Mouse (Mus musculus): ENCODE data around the gene Scn8a.

Scn8a gene

DNA sequence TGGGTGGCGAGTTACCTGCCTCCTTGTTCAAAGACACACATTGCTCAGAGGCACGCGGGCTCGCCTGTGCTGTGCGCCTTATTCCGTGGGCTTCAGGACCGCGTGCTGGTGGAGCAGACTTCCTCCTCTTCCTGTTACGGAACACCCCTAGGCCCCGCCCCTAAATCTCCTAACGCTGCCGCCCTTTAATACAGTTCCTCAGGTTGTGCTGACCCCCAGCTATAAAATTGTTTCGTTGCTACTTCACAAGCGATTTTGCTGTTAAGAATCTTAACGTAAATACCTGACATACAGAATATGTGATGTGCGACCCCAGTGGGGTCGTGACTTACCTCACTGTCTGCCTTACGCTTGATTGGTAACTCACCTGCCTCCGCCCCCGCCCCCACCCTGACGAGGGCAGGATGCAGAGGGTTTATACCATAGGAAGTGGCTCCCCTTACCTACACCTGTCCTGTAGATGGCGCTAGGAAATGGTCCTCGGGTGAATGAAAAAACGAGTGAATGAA, 45.1 kb downstream of the Scn8a start:
- Histone ChIP-seq H3K27me3 (ENCODE audit: insufficient read depth, low read length) (peaks cover 2% of the 10 kb centered on the region; the same call in 1 of the 2 replicates), H3K4me1 (replicated peaks; ENCODE audit: low read depth, low read length) (peaks cover 36% of the 10 kb centered on the region), H3K9me3 (ENCODE audit: low read length) (no peaks in the 10 kb centered on the region), H3K4me3 (replicated peaks; ENCODE audit: low read length) (peak overlapping the region; percentile 71), H3K36me3 (ENCODE audit: insufficient read depth, low read length) (no peaks in the 10 kb centered on the region)
- TF ChIP-seq POU5F1 (IDR thresholded peaks at IDR 0.05; ENCODE audit: borderline replicate concordance, low read length) (no peak), CTCF (conservative IDR thresholded peaks at IDR 0.05; ENCODE audit: low read length) (peak; percentile 40; the same call in 1 of the 2 replicates), NANOG (IDR thresholded peaks at IDR 0.05; ENCODE audit: borderline replicate concordance, low read length) (no peak)

DNA sequence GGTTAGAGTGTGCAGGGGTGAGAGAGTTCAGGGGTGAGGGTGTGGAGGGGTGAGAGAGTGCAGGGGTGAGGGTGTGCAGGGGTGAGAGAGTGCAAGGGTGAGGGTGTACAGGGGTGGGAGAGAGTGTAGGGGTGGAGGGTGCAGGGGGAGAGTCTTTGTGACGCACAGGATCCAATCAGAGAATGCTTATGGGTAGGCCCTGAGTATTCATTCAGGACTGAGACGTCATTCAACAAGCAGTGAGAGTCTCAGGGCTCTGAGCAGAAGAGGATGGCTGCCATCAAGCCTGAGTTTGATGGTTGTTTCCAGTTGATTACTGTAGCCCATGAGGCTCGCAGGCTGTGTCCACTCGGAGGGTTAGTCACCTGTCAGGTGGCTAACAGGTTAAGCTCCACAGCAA, 48.4 kb downstream of the Scn8a start:
- peaks cover 27% of the 10 kb centered on the region for H3K4me1 ChIP-seq (replicated peaks; ENCODE audit: low read depth, low read length)
- no peak overlapping the region for H3K4me3 ChIP-seq (replicated peaks; ENCODE audit: low read length)
- H3K27me3 ChIP-seq (ENCODE audit: insufficient read depth, low read length), result peaks cover 2% of the 10 kb centered on the region; the same call in 1 of the 2 replicates
- no peak for TF ChIP-seq CTCF (conservative IDR thresholded peaks at IDR 0.05; ENCODE audit: low read length)
- TF ChIP-seq NANOG (IDR thresholded peaks at IDR 0.05; ENCODE audit: borderline replicate concordance, low read length), result no peak
- no peak for TF ChIP-seq POU5F1 (IDR thresholded peaks at IDR 0.05; ENCODE audit: borderline replicate concordance, low read length)
- H3K36me3 ChIP-seq (ENCODE audit: insufficient read depth, low read length), result no peaks in the 10 kb centered on the region
- H3K9me3 ChIP-seq (ENCODE audit: low read length), result no peaks in the 10 kb centered on the region

GRCm38 (mm10) chr15:100922210-100922609, 52.6 kb downstream of the Scn8a start:
- Histone ChIP-seq H3K27me3 (ENCODE audit: insufficient read depth, low read length) (no peaks in the 10 kb centered on the region), H3K4me3 (replicated peaks; ENCODE audit: low read length) (no peak overlapping the region), H3K9me3 (ENCODE audit: low read length) (no peaks in the 10 kb centered on the region), H3K36me3 (ENCODE audit: insufficient read depth, low read length) (no peaks in the 10 kb centered on the region), H3K4me1 (replicated peaks; ENCODE audit: low read depth, low read length) (peaks cover 30% of the 10 kb centered on the region)
- TF ChIP-seq CTCF (conservative IDR thresholded peaks at IDR 0.05; ENCODE audit: low read length) (no peak), NANOG (IDR thresholded peaks at IDR 0.05; ENCODE audit: borderline replicate concordance, low read length) (no peak), POU5F1 (IDR thresholded peaks at IDR 0.05; ENCODE audit: borderline replicate concordance, low read length) (no peak)

DNA sequence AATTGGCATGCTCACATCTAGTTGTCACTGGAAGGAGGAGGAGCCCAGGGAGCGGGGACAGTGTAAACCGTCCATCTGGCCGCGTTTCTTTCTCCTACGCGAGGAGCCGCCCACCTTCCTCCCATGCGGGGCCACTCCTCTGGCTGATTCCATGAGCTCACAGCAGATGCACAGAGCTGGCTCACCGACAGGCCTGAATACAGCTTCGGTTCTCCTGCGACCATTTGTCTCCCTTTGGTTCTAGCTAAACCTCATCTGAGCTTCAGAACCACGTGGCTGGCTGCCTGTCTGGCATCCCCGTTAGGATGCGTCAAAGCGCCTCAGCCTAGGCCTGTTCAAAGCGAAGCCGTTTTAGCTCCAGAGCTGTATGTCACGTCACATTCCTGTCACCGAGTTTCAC, 53.8 kb downstream of the Scn8a start:
- Histone ChIP-seq H3K27me3 (ENCODE audit: insufficient read depth, low read length) (no peaks in the 10 kb centered on the region), H3K4me3 (replicated peaks; ENCODE audit: low read length) (no peak overlapping the region), H3K9me3 (ENCODE audit: low read length) (no peaks in the 10 kb centered on the region), H3K4me1 (replicated peaks; ENCODE audit: low read depth, low read length) (peaks cover 30% of the 10 kb centered on the region), H3K36me3 (ENCODE audit: insufficient read depth, low read length) (no peaks in the 10 kb centered on the region)
- TF ChIP-seq POU5F1 (IDR thresholded peaks at IDR 0.05; ENCODE audit: borderline replicate concordance, low read length), result no peak
- no peak for TF ChIP-seq CTCF (conservative IDR thresholded peaks at IDR 0.05; ENCODE audit: low read length)
- TF ChIP-seq NANOG (IDR thresholded peaks at IDR 0.05; ENCODE audit: borderline replicate concordance, low read length), result no peak

DNA sequence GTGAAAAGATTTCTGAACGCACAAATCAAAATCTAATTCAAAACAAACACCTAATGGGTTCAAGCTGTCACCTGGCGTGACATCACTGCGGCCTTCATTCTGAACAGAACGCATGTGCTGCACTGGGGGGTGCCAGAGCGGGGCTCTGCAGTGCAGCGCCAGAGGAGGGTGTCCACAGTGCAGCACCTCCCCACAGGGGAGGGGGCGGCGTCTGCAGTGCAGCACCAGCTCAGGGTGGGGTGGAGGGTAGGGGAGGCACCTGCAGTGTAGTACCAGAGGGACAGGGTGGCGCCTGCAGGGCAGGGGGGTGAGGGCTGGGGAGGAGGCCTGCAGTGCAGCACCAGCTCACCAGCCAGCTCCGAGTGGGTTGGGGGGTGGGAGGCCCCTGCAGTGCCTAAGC, 55.3 kb downstream of the Scn8a start:
- TF ChIP-seq NANOG (IDR thresholded peaks at IDR 0.05; ENCODE audit: borderline replicate concordance, low read length), result no peak
- no peak for TF ChIP-seq POU5F1 (IDR thresholded peaks at IDR 0.05; ENCODE audit: borderline replicate concordance, low read length)
- no peak for TF ChIP-seq CTCF (conservative IDR thresholded peaks at IDR 0.05; ENCODE audit: low read length)
- Histone ChIP-seq H3K4me3 (replicated peaks; ENCODE audit: low read length) (no peak overlapping the region), H3K9me3 (ENCODE audit: low read length) (peaks cover 10% of the 10 kb centered on the region), H3K27me3 (ENCODE audit: insufficient read depth, low read length) (no peaks in the 10 kb centered on the region), H3K36me3 (ENCODE audit: insufficient read depth, low read length) (no peaks in the 10 kb centered on the region), H3K4me1 (replicated peaks; ENCODE audit: low read depth, low read length) (peaks cover 30% of the 10 kb centered on the region)

DNA sequence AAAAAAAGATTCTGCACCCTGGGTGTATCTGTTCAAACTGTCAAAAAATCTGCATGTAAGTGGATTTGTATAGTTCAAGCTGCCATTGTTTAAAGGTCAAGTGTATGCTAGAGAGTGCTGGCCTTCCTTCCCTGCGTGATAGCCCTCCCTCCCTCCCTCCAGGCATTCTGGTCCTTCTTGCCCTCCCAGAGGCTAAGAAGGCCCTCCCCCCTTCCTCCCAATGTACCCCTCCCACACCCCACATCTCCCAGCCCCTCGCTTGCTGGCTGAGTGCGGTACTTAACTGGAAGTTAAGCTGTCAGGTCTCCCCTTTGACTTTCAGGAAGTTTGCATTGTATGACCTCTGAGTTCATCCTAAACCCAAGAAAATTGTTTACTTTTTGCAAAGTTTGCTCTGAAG, 60.8 kb downstream of the Scn8a start:
- Histone ChIP-seq H3K4me3 (replicated peaks; ENCODE audit: low read length) (no peak overlapping the region), H3K4me1 (replicated peaks; ENCODE audit: low read depth, low read length) (peaks cover 5% of the 10 kb centered on the region), H3K27me3 (ENCODE audit: insufficient read depth, low read length) (no peaks in the 10 kb centered on the region), H3K36me3 (ENCODE audit: insufficient read depth, low read length) (no peaks in the 10 kb centered on the region), H3K9me3 (ENCODE audit: low read length) (peaks cover 12% of the 10 kb centered on the region)
- TF ChIP-seq CTCF (conservative IDR thresholded peaks at IDR 0.05; ENCODE audit: low read length) (no peak), POU5F1 (IDR thresholded peaks at IDR 0.05; ENCODE audit: borderline replicate concordance, low read length) (no peak), NANOG (IDR thresholded peaks at IDR 0.05; ENCODE audit: borderline replicate concordance, low read length) (no peak)

DNA sequence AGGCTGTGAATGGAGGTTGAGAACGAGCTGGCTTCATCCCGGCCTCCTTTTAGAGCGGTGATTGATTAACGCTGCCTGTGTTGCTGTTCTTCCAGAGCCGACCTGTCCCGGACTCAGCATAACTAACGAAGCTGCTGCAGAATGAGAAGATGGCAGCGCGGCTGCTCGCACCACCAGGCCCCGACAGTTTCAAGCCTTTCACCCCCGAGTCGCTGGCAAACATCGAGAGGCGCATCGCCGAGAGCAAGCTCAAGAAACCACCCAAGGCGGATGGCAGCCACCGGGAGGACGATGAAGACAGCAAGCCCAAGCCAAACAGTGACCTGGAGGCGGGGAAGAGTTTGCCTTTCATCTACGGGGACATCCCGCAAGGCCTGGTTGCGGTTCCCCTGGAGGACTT, 66.5 kb downstream of the Scn8a start:
- Histone ChIP-seq H3K9me3 (ENCODE audit: low read length) (no peaks in the 10 kb centered on the region), H3K4me1 (replicated peaks; ENCODE audit: low read depth, low read length) (0 out of 2 replicates have a peak, but pooled peaks cover 6% of the 10 kb centered on the region), H3K4me3 (replicated peaks; ENCODE audit: low read length) (no peak overlapping the region; the same call in 1 of the 2 replicates), H3K36me3 (ENCODE audit: insufficient read depth, low read length) (peaks cover 12% of the 10 kb centered on the region; the same call in 1 of the 2 replicates), H3K27me3 (ENCODE audit: insufficient read depth, low read length) (no peaks in the 10 kb centered on the region)
- no peak for TF ChIP-seq POU5F1 (IDR thresholded peaks at IDR 0.05; ENCODE audit: borderline replicate concordance, low read length)

DNA sequence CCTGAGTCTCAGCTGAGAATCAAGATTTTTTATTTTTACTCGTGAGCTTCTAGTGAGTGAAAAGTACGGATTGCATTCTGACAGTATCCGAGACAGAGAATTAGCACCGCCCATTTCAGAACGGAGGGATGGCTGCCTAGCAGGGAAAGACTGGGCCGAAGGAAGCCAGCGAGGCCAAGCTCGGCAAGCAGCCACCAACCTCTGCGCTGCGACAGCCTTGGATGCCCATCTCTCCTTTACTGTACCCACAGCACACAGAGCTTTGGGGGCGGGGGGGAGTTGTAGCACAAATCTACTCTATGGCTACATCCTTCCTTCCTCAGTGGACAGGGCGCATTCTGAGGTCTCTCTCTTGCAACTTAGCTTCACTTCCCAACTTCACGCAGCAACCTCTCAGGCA, 78.7 kb downstream of the Scn8a start:
- Histone ChIP-seq H3K9me3 (ENCODE audit: low read length) (peaks cover 13% of the 10 kb centered on the region), H3K36me3 (ENCODE audit: insufficient read depth, low read length) (no peaks in the 10 kb centered on the region), H3K27me3 (ENCODE audit: insufficient read depth, low read length) (0 out of 2 replicates have a peak, but pooled peaks cover 5% of the 10 kb centered on the region), H3K4me3 (replicated peaks; ENCODE audit: low read length) (no peak overlapping the region), H3K4me1 (replicated peaks; ENCODE audit: low read depth, low read length) (peaks cover 11% of the 10 kb centered on the region; the same call in 1 of the 2 replicates)
- no peak for TF ChIP-seq NANOG (IDR thresholded peaks at IDR 0.05; ENCODE audit: borderline replicate concordance, low read length)
- no peak for TF ChIP-seq POU5F1 (IDR thresholded peaks at IDR 0.05; ENCODE audit: borderline replicate concordance, low read length)
- no peak for TF ChIP-seq CTCF (conservative IDR thresholded peaks at IDR 0.05; ENCODE audit: low read length)

DNA sequence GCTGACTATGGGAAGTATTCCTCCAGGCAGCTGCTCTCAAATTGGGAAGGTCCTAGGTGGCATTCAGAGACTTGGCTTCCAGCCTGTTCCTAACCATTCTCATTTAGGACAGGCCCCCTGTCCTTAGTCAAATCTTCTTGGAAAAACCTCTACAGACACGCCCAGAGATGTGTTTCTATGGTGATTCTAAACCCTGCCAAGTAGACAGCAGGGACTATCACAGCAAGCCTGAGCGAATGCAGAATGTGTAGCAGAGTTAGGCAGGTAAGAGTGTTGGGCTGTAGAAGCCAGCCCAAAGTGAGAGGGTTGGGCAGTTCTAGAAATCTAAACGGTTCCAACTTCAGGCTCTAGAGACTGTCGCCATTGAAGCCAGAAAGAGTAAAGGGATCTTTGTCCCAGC, 79.5 kb downstream of the Scn8a start:
- peaks cover 11% of the 10 kb centered on the region; the same call in 1 of the 2 replicates for H3K4me1 ChIP-seq (replicated peaks; ENCODE audit: low read depth, low read length)
- H3K36me3 ChIP-seq (ENCODE audit: insufficient read depth, low read length), result no peaks in the 10 kb centered on the region
- H3K4me3 ChIP-seq (replicated peaks; ENCODE audit: low read length), result no peak overlapping the region
- H3K9me3 ChIP-seq (ENCODE audit: low read length), result peaks cover 13% of the 10 kb centered on the region
- H3K27me3 ChIP-seq (ENCODE audit: insufficient read depth, low read length), result 0 out of 2 replicates have a peak, but pooled peaks cover 5% of the 10 kb centered on the region
- no peak for TF ChIP-seq NANOG (IDR thresholded peaks at IDR 0.05; ENCODE audit: borderline replicate concordance, low read length)
- no peak for TF ChIP-seq POU5F1 (IDR thresholded peaks at IDR 0.05; ENCODE audit: borderline replicate concordance, low read length)
- TF ChIP-seq CTCF (conservative IDR thresholded peaks at IDR 0.05; ENCODE audit: low read length), result no peak
